Mouse (Mus musculus): Measurements from ENCODE around the gene Hsfy2. TPM values are rescaled to one million over a fixed set of nuclear protein-coding genes. Genes with fewer than 3 reads are reported as not detected.

The Hsfy2 gene
- polyA plus RNA-seq (2012; fragmentation: generic; extraction: Trizol), result not detected

GRCm38 (mm10) chr1:56637335-56637734 lies at the start of gene Hsfy2:
Gene Hsfy2, minus strand, starts transcription at chr1:56637435.
- Histone ChIP-seq H3ac (ENCODE audit: control insufficient read depth, insufficient read length) (no peak within 1 kb of the TSS), H3K27me3 (ENCODE audit: control insufficient read depth, insufficient read depth, insufficient read length) (no peaks in the 10 kb centered on the region), H3K4me3 (no peak within 1 kb of the TSS), H3K79me2 (ENCODE audit: control insufficient read depth, insufficient read depth) (no peaks in the 10 kb centered on the region), H3K36me3 (ENCODE audit: control insufficient read depth, insufficient read depth) (no peaks in the 10 kb centered on the region), H3K4me2 (ENCODE audit: low read depth) (no peak within 1 kb of the TSS)
- TF ChIP-seq TCF3 (IDR thresholded peaks at IDR 0.05; ENCODE audit: insufficient read length, low read depth), result no peak
- no peak for TF ChIP-seq E2F4 (IDR thresholded peaks at IDR 0.05; ENCODE audit: insufficient read depth)

GRCm38 (mm10) chr1:56685053-56685557 lies 47.9 kb upstream of the Hsfy2 start:
- Histone ChIP-seq H3K36me3 (ENCODE audit: control insufficient read depth, insufficient read depth) (no peaks in the 10 kb centered on the region), H3K27me3 (ENCODE audit: control insufficient read depth, insufficient read depth, insufficient read length) (no peaks in the 10 kb centered on the region), H3K4me2 (ENCODE audit: low read depth) (no peak overlapping the region), H3K4me3 (no peak overlapping the region), H3K79me2 (ENCODE audit: control insufficient read depth, insufficient read depth) (no peaks in the 10 kb centered on the region), H3ac (ENCODE audit: control insufficient read depth, insufficient read length) (no peak overlapping the region)
- TF ChIP-seq TCF3 (IDR thresholded peaks at IDR 0.05; ENCODE audit: insufficient read length, low read depth) (no peak), MYOD1 (IDR thresholded peaks at IDR 0.05; ENCODE audit: control insufficient read depth in 1 of 3, insufficient read length in 2 of 3, low read depth in 2 of 3) (no peak), CEBPB (IDR thresholded peaks at IDR 0.05; ENCODE audit: insufficient read depth, poor library complexity, severe bottlenecking) (no peak)

- TF ChIP-seq POLR2A (IDR thresholded peaks at IDR 0.05; ENCODE audit: insufficient read length, low read depth) (no peak), MYOG (IDR thresholded peaks at IDR 0.05; ENCODE audit: control insufficient read depth in 1 of 3, insufficient read depth in 1 of 3, insufficient read length in 2 of 3, low read depth in 2 of 3) (no peak), POLR2AphosphoS2 (IDR thresholded peaks at IDR 0.05; ENCODE audit: insufficient read length, low read depth) (no peak), TCF3 (IDR thresholded peaks at IDR 0.05; ENCODE audit: insufficient read length, low read depth) (no peak), MYOD1 (IDR thresholded peaks at IDR 0.05; ENCODE audit: control insufficient read depth in 1 of 3, insufficient read length in 2 of 3, low read depth in 2 of 3) (no peak)
- Histone ChIP-seq H3K79me2 (ENCODE audit: control insufficient read depth, insufficient read depth) (no peaks in the 10 kb centered on the region), H3ac (ENCODE audit: control insufficient read depth, insufficient read length) (no peak overlapping the region), H3K36me3 (ENCODE audit: control insufficient read depth, insufficient read depth) (no peaks in the 10 kb centered on the region), H3K4me3 (no peak overlapping the region), H3K27me3 (ENCODE audit: control insufficient read depth, insufficient read depth, insufficient read length) (no peaks in the 10 kb centered on the region), H3K4me2 (ENCODE audit: low read depth) (no peak overlapping the region)
Measured at GRCm38 (mm10) chr1:56684512-56684911, 47.3 kb upstream of the Hsfy2 start.

- Histone ChIP-seq H3K4me3 (no peak overlapping the region), H3K36me3 (ENCODE audit: control insufficient read depth, insufficient read depth) (no peaks in the 10 kb centered on the region), H3ac (ENCODE audit: control insufficient read depth, insufficient read length) (no peak overlapping the region), H3K27me3 (ENCODE audit: control insufficient read depth, insufficient read depth, insufficient read length) (no peaks in the 10 kb centered on the region), H3K4me2 (ENCODE audit: low read depth) (peak overlapping the region; percentile 33), H3K79me2 (ENCODE audit: control insufficient read depth, insufficient read depth) (no peaks in the 10 kb centered on the region)
- TF ChIP-seq POLR2AphosphoS2 (IDR thresholded peaks at IDR 0.05; ENCODE audit: insufficient read length, low read depth), result no peak
- no peak for TF ChIP-seq USF1 (IDR thresholded peaks at IDR 0.05; ENCODE audit: low read depth)
- no peak for TF ChIP-seq CEBPB (IDR thresholded peaks at IDR 0.05; ENCODE audit: insufficient read depth, poor library complexity, severe bottlenecking)
- TF ChIP-seq MAX (IDR thresholded peaks at IDR 0.05; ENCODE audit: low read depth), result no peak
- TF ChIP-seq TCF12 (IDR thresholded peaks at IDR 0.05; ENCODE audit: insufficient read depth, poor library complexity, severe bottlenecking), result no peak
- no peak for TF ChIP-seq MYOD1 (IDR thresholded peaks at IDR 0.05; ENCODE audit: control insufficient read depth in 1 of 3, insufficient read length in 2 of 3, low read depth in 2 of 3)
- TF ChIP-seq SRF (IDR thresholded peaks at IDR 0.05; ENCODE audit: control insufficient read depth, insufficient read length, low read depth), result no peak
- TF ChIP-seq REST (IDR thresholded peaks at IDR 0.05; ENCODE audit: insufficient read depth, insufficient read length), result no peak
- TF ChIP-seq MYOG (IDR thresholded peaks at IDR 0.05; ENCODE audit: control insufficient read depth in 1 of 3, insufficient read depth in 1 of 3, insufficient read length in 2 of 3, low read depth in 2 of 3), result no peak
- TF ChIP-seq TCF3 (IDR thresholded peaks at IDR 0.05; ENCODE audit: insufficient read length, low read depth), result no peak
- no peak for TF ChIP-seq E2F4 (IDR thresholded peaks at IDR 0.05; ENCODE audit: insufficient read depth)
- no peak for TF ChIP-seq POLR2A (IDR thresholded peaks at IDR 0.05; ENCODE audit: insufficient read length, low read depth)
Measured at GRCm38 (mm10) chr1:56681258-56681657, 44.0 kb upstream of the Hsfy2 start.

- Histone ChIP-seq H3K27me3 (ENCODE audit: control insufficient read depth, insufficient read depth, insufficient read length) (no peaks in the 10 kb centered on the region), H3ac (ENCODE audit: control insufficient read depth, insufficient read length) (no peak overlapping the region), H3K4me3 (no peak overlapping the region), H3K79me2 (ENCODE audit: control insufficient read depth, insufficient read depth) (no peaks in the 10 kb centered on the region), H3K4me2 (ENCODE audit: low read depth) (no peak overlapping the region), H3K36me3 (ENCODE audit: control insufficient read depth, insufficient read depth) (no peaks in the 10 kb centered on the region)
- no peak for TF ChIP-seq TCF12 (IDR thresholded peaks at IDR 0.05; ENCODE audit: insufficient read depth, poor library complexity, severe bottlenecking)
- TF ChIP-seq USF1 (IDR thresholded peaks at IDR 0.05; ENCODE audit: low read depth), result no peak
- TF ChIP-seq CEBPB (IDR thresholded peaks at IDR 0.05; ENCODE audit: insufficient read depth, poor library complexity, severe bottlenecking), result no peak
Measured at GRCm38 (mm10) chr1:56675253-56675652, 38.0 kb upstream of the Hsfy2 start.

GRCm38 (mm10) chr1:56674601-56675000 lies 37.4 kb upstream of the Hsfy2 start:
- TF ChIP-seq REST (IDR thresholded peaks at IDR 0.05; ENCODE audit: insufficient read depth, insufficient read length) (no peak), USF1 (IDR thresholded peaks at IDR 0.05; ENCODE audit: low read depth) (no peak), CEBPB (IDR thresholded peaks at IDR 0.05; ENCODE audit: insufficient read depth, poor library complexity, severe bottlenecking) (no peak), TCF12 (IDR thresholded peaks at IDR 0.05; ENCODE audit: insufficient read depth, poor library complexity, severe bottlenecking) (no peak)
- Histone ChIP-seq H3K36me3 (ENCODE audit: control insufficient read depth, insufficient read depth) (no peaks in the 10 kb centered on the region), H3ac (ENCODE audit: control insufficient read depth, insufficient read length) (no peak overlapping the region), H3K4me2 (ENCODE audit: low read depth) (no peak overlapping the region), H3K27me3 (ENCODE audit: control insufficient read depth, insufficient read depth, insufficient read length) (no peaks in the 10 kb centered on the region), H3K4me3 (no peak overlapping the region), H3K79me2 (ENCODE audit: control insufficient read depth, insufficient read depth) (no peaks in the 10 kb centered on the region)

Measured in myocyte (in vitro differentiated cells).